Mouse (Mus musculus) liver, embryonic 14 days (tissue): ENCODE measurements around the gene Filip1. TPM values are rescaled to one million over a fixed set of nuclear protein-coding genes. Genes with fewer than 3 reads are reported as not detected.

Experiments
- polyA plus RNA-seq: library from polyadenylated mRNA; depleted of rRNA; stranded (reverse); fragments of >200 nt; gene quantifications from 2 replicates; pipeline ENCODE4 v1.2.3, GENCODE M21; 2012; rRNA removed

Filip1 gene
- polyA plus RNA-seq, result 0.37 and 0.40 TPM in 2 replicates

DNA sequence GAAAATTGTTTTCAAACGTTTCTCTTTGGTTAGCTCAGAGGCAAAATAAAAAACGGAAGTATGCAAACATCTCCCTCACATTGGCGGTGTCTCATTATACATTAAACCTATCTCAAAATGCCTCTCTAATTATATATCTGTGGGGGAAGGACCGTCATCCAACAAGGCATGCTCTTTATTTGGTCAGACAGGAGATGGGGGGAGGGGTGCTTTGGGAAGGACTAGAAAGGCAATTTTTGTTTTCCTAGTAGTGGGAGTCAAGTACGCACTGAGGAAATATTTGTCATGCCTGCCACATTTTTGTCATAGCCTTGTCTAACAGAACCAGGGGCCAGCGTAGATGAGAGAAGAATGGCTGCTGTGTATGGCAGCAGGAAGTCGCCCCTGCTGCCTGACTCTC is at the start of gene Filip1:
TSS of gene Filip1 (minus strand) at position 101 of the 400 bp plus-strand sequence.

DNA sequence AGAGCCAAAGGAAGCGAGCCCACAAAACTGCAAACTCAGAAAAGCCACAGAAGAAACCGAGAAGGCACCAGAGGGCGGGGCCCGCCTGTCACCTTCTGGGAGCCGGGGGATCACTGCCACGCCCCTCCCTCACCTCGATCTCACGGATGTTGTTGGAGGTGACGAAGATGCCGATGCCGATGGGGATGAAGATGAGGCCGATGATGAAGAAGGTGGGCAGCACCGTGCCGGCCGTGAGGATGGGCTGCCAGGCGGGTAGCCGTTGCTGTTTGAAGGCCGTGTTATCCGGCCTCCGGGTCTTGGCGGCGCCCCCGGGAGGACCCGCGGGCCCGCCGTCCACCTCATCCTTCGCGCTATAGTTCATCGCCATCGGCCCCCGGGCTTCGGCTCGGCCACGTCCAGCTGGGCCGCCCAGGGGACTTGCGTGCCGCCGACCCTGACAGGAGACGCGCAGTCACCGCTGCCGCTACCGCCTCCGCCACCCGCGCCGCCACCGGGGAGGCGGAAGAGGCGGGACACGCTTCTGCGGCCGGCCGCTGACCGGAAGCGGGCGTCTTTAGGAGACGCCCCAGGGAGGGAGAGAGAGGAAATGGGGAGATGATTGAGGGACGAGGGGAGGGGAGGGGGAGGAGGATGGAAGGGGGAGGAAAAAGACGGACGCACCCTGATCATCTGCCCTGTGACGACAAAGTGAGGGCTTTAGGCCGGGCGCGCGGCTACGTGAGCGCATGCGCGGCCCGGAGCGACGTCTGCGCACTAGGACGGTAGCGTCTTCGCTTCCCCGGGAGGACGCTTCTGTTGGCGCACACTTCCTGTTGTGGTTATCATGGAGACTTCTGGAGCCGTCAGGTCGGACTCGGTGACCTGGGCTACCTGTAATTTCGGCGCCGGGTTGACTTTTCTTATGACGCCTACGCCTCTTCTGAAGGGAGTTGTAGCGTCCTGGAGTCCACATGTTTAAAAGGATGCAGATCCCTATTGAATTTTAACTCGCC is 219.5 kb downstream of the Filip1 start, which contains the start of gene Tmem30a:
TSS of gene Tmem30a (minus strand) at position 667 of the 995 bp plus-strand sequence.

Other genes starting within 250 kb of the Filip1 start
- gene Tmem30a, start 219.3 kb downstream of the Filip1 start, polyA plus RNA-seq, result 11.6 and 14.5 TPM in 2 replicates
- gene Senp6, start 54.1 kb upstream of the Filip1 start, polyA plus RNA-seq, result 18.7 and 20.0 TPM in 2 replicates
- gene Myo6, start 152.2 kb upstream of the Filip1 start, polyA plus RNA-seq, result 2.1 TPM in 2 replicates